Mouse (Mus musculus): Measurements from ENCODE around the gene Csrp3. TPM values are rescaled to one million over a fixed set of nuclear protein-coding genes. Genes with fewer than 3 reads are reported as not detected.

The Csrp3 gene
- total and polyA plus RNA-seq, 3 experiments: 1.7 to 2.3 TPM; not detected in 1

GRCm38 (mm10) chr7:48843541-48843940 lies 4.3 kb downstream of the Csrp3 start:
- no peak overlapping the region for H3K4me3 ChIP-seq (replicated peaks in 1 of 3; ENCODE audit: low read depth in 2 of 3, low read length in 2 of 3, poor library complexity in 1 of 3)
- no peaks in the 10 kb centered on the region for H3K79me2 ChIP-seq (replicated peaks; ENCODE audit: control insufficient read depth, extremely low read depth, insufficient read depth, poor library complexity, severe bottlenecking)
- no peak for TF ChIP-seq USF2 (conservative IDR thresholded peaks at IDR 0.05; ENCODE audit: low read depth, low read length)
- TF ChIP-seq IRF4 (IDR thresholded peaks at IDR 0.05; ENCODE audit: low read depth, low read length): no peak
- TF ChIP-seq SMC3 (IDR thresholded peaks at IDR 0.05; ENCODE audit: low read depth, low read length): no peak
- no peak for TF ChIP-seq MAFK (IDR thresholded peaks at IDR 0.05; ENCODE audit: insufficient replicate concordance, low read length)
- no peak for TF ChIP-seq ZC3H11A (IDR thresholded peaks at IDR 0.05; ENCODE audit: low read depth, low read length)
- no peak for TF ChIP-seq MYC (IDR thresholded peaks at IDR 0.05; ENCODE audit: low read depth, low read length)
- no peak for TF ChIP-seq MAZ (IDR thresholded peaks at IDR 0.05; ENCODE audit: low read depth, low read length)
- no peak for TF ChIP-seq ELF1 (IDR thresholded peaks at IDR 0.05; ENCODE audit: low read depth, low read length)
- TF ChIP-seq CHD2 (IDR thresholded peaks at IDR 0.05; ENCODE audit: low read length): no peak
- TF ChIP-seq BHLHE40 (IDR thresholded peaks at IDR 0.05; ENCODE audit: low read depth, low read length): no peak
- no peak for TF ChIP-seq JUND (conservative IDR thresholded peaks at IDR 0.05; ENCODE audit: low read depth, low read length)
- no peak for TF ChIP-seq MAX (IDR thresholded peaks at IDR 0.05; ENCODE audit: low read length)
- TF ChIP-seq POLR2AphosphoS2 (IDR thresholded peaks at IDR 0.05; ENCODE audit: low read depth, low read length): no peak
- TF ChIP-seq POLR2A (IDR thresholded peaks at IDR 0.05; ENCODE audit: low read depth, low read length): no peak
- TF ChIP-seq RCOR1 (conservative IDR thresholded peaks at IDR 0.05; ENCODE audit: low read depth, low read length): no peak
- TF ChIP-seq ZKSCAN1 (IDR thresholded peaks at IDR 0.05; ENCODE audit: borderline replicate concordance, low read depth, low read length): no peak
- no peak for TF ChIP-seq GABPA (IDR thresholded peaks at IDR 0.05; ENCODE audit: insufficient replicate concordance, low read depth, low read length)
- DNase-seq (ENCODE audit: extremely low read depth): no peak
- dilution Hi-C loops (cut with MboI; ENCODE audit: extremely low pct_ligation_motif_present, extremely low pct_unique_long_range_greater_than_20kb, low sequenced_read_pairs) (no loop called here), in situ Hi-C loops (cut with MboI; ENCODE audit: low pct_ligation_motif_present, low pct_unique_long_range_greater_than_20kb, low sequenced_read_pairs) (no loop called here)
- no peaks in the 10 kb centered on the region for H3K9me3 ChIP-seq (replicated peaks; ENCODE audit: low read length)
- H3K4me1 ChIP-seq (ENCODE audit: control insufficient read depth in 1 of 2, insufficient read depth in 2 of 2): no peaks in the 10 kb centered on the region
- H3K4me2 ChIP-seq (ENCODE audit: insufficient read depth, low read depth, poor library complexity, severe bottlenecking): no peak overlapping the region
- no peak overlapping the region for H3K27ac ChIP-seq (ENCODE audit: insufficient read depth, low read depth)
- no peaks in the 10 kb centered on the region for H3K36me3 ChIP-seq (replicated peaks in 1 of 2; ENCODE audit: control insufficient read depth in 1 of 2, insufficient read depth in 1 of 2, low read length in 1 of 2)
- no peak overlapping the region for H3K9ac ChIP-seq (ENCODE audit: insufficient read depth, low read depth)
- H3K27me3 ChIP-seq (replicated peaks): no peaks in the 10 kb centered on the region

GRCm38 (mm10) chr7:48842353-48842752 lies 5.5 kb downstream of the Csrp3 start:
- H3K79me2 ChIP-seq (replicated peaks; ENCODE audit: control insufficient read depth, extremely low read depth, insufficient read depth, poor library complexity, severe bottlenecking): no peaks in the 10 kb centered on the region
- no peak for DNase-seq (ENCODE audit: extremely low read depth)
- no peaks in the 10 kb centered on the region for H3K36me3 ChIP-seq (replicated peaks in 1 of 2; ENCODE audit: control insufficient read depth in 1 of 2, insufficient read depth in 1 of 2, low read length in 1 of 2)
- H3K27me3 ChIP-seq (replicated peaks): no peaks in the 10 kb centered on the region
- no peak overlapping the region for H3K4me3 ChIP-seq (replicated peaks in 1 of 3; ENCODE audit: low read depth in 2 of 3, low read length in 2 of 3, poor library complexity in 1 of 3)
- no peak overlapping the region for H3K4me2 ChIP-seq (ENCODE audit: insufficient read depth, low read depth, poor library complexity, severe bottlenecking)
- H3K4me1 ChIP-seq (ENCODE audit: control insufficient read depth in 1 of 2, insufficient read depth in 2 of 2): no peaks in the 10 kb centered on the region
- H3K9ac ChIP-seq (ENCODE audit: insufficient read depth, low read depth): no peak overlapping the region
- dilution Hi-C loops (cut with MboI; ENCODE audit: extremely low pct_ligation_motif_present, extremely low pct_unique_long_range_greater_than_20kb, low sequenced_read_pairs) (no loop called here), in situ Hi-C loops (cut with MboI; ENCODE audit: low pct_ligation_motif_present, low pct_unique_long_range_greater_than_20kb, low sequenced_read_pairs) (no loop called here)
- TF ChIP-seq ZKSCAN1 (IDR thresholded peaks at IDR 0.05; ENCODE audit: borderline replicate concordance, low read depth, low read length) (no peak), KAT2A (IDR thresholded peaks at IDR 0.05; ENCODE audit: insufficient replicate concordance, low read length) (no peak), MEF2A (IDR thresholded peaks at IDR 0.05; ENCODE audit: borderline replicate concordance, low read depth, low read length) (no peak), NRF1 (IDR thresholded peaks at IDR 0.05; ENCODE audit: low read depth, low read length) (no peak), MAZ (IDR thresholded peaks at IDR 0.05; ENCODE audit: low read depth, low read length) (no peak), ZMIZ1 (IDR thresholded peaks at IDR 0.05; ENCODE audit: low read depth, low read length) (no peak), MXI1 (IDR thresholded peaks at IDR 0.05; ENCODE audit: low read depth, low read length) (no peak), GABPA (IDR thresholded peaks at IDR 0.05; ENCODE audit: insufficient replicate concordance, low read depth, low read length) (no peak), CTCF (conservative IDR thresholded peaks at IDR 0.05 in 1 of 2, IDR thresholded peaks at IDR 0.05 in 1 of 2; ENCODE audit: low read depth in 2 of 2, low read length in 2 of 2) (no peak), MAX (IDR thresholded peaks at IDR 0.05; ENCODE audit: low read length) (no peak), UBTF (IDR thresholded peaks at IDR 0.05; ENCODE audit: low read depth, low read length) (no peak), TBP (conservative IDR thresholded peaks at IDR 0.05; ENCODE audit: low read depth, low read length) (no peak), USF2 (conservative IDR thresholded peaks at IDR 0.05; ENCODE audit: low read depth, low read length) (no peak), BHLHE40 (IDR thresholded peaks at IDR 0.05; ENCODE audit: low read depth, low read length) (no peak), SIN3A (IDR thresholded peaks at IDR 0.05; ENCODE audit: low read length) (no peak), CHD1 (IDR thresholded peaks at IDR 0.05; ENCODE audit: low read depth, low read length) (no peak), SMC3 (IDR thresholded peaks at IDR 0.05; ENCODE audit: low read depth, low read length) (no peak)
- H3K27ac ChIP-seq (ENCODE audit: insufficient read depth, low read depth): no peak overlapping the region
- H3K9me3 ChIP-seq (replicated peaks; ENCODE audit: low read length): no peaks in the 10 kb centered on the region

Measured in CH12.LX (cell line).